Mouse (Mus musculus): ENCODE results near the gene B230118H07Rik. TPM values are rescaled to one million over a fixed set of nuclear protein-coding genes. Genes with fewer than 3 reads are reported as not detected.

B230118H07Rik gene
- polyA plus RNA-seq, 1 experiment from 2014 or later: 67.0 TPM

DNA sequence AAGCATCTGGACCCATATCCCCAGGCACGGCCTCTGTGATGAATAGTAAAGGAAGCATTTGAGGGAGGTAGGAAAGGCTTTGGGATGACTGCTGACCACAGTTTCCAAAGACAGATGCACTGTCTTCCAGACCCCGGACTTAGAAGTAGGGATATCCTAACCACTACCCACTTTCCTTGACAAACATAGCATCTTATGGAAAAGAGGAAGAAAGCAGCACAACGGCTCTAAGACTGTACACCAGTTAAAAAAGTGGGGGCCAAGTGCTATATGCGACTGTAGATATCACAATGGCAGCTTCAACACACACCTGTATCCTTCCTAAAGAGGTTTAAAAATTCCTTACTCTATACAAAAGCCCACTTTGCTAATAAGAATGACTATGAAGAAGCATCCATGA is 31.0 kb downstream of the B230118H07Rik start:
- 86% methylated on average over 4 of the region's 4 CpGs for WGBS
- Histone ChIP-seq H3K4me3 (ENCODE audit: control insufficient read depth in 1 of 2, insufficient read depth in 1 of 2, low read depth in 1 of 2, low read length in 2 of 2) (no peak overlapping the region), H3K9me3 (ENCODE audit: control insufficient read depth, low read length) (no peaks in the 10 kb centered on the region), H3K4me2 (ENCODE audit: low read length) (no peak overlapping the region), H3K27me3 (ENCODE audit: control insufficient read depth, insufficient read depth, low read length) (no peaks in the 10 kb centered on the region), H3K36me3 (ENCODE audit: control insufficient read depth, insufficient read depth, low read length) (no peaks in the 10 kb centered on the region), H3K27ac (replicated peaks in 1 of 2; ENCODE audit: control insufficient read depth in 1 of 2, insufficient read depth in 1 of 2, low read depth in 2 of 2, low read length in 2 of 2) (no peak overlapping the region), H3K4me1 (ENCODE audit: control insufficient read depth in 2 of 2, insufficient read depth in 2 of 2, low read length in 2 of 2) (peaks cover 0 to 4% of the 10 kb centered on the region in 2 experiments; a peak in 1 of 4 replicates), H3K9ac (ENCODE audit: low read length) (no peak overlapping the region)
- no peak for ATAC-seq (ENCODE audit: insufficient number of reproducible peaks, insufficient read depth, low FRiP score, low read depth)

DNA sequence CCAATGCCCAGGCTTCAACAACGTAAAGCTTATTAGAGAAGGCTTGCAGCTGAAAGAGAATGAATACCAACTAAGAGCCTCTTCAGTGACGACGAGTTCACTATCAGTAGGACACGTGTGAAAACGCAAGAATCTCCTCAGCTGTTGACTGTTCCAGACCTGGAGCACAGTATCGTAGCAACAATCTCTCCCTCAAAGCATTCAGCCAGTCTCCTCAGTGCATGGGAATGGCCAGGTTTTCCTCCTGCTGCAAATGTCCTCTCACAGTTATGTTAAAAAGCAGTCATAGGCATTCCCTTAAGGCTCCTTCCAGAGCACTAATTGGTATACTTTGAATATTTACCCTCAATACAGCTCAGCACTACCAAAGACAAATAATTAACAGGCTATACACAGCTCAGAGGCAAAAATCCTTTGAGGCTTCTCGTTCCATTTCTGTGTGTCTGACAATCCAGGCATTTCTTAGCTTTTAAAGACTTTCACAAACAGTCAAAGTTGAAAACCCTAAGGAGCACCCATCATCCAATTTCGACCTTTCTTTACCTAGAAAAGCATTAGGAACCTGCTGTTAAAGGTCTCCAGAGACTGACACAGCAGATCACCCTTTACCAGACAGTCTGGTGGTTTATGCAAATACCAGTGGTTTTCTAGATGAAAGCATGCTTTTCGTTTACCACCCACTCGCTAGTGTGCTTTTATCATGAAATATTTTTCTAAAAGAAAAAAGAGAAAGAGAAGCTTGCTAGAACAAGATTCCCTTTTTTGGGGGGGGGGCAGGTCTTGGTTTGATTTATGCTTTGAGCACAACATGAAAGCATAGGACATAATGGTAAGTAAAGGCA is 33.6 kb downstream of the B230118H07Rik start:
- no peak overlapping the region for H3K4me2 ChIP-seq (ENCODE audit: low read length)
- no peak overlapping the region for H3K27ac ChIP-seq (replicated peaks in 1 of 2; ENCODE audit: control insufficient read depth in 1 of 2, insufficient read depth in 1 of 2, low read depth in 2 of 2, low read length in 2 of 2)
- H3K27me3 ChIP-seq (ENCODE audit: control insufficient read depth, insufficient read depth, low read length): no peaks in the 10 kb centered on the region
- peaks cover 0 to 4% of the 10 kb centered on the region in 2 experiments; a peak in 2 of 4 replicates for H3K4me1 ChIP-seq (ENCODE audit: control insufficient read depth in 2 of 2, insufficient read depth in 2 of 2, low read length in 2 of 2)
- WGBS: 41% methylated on average over 10 of the region's 10 CpGs
- H3K9ac ChIP-seq (ENCODE audit: low read length): no peak overlapping the region
- no peak overlapping the region for H3K4me3 ChIP-seq (ENCODE audit: control insufficient read depth in 1 of 2, insufficient read depth in 1 of 2, low read depth in 1 of 2, low read length in 2 of 2)
- no peaks in the 10 kb centered on the region for H3K9me3 ChIP-seq (ENCODE audit: control insufficient read depth, low read length)
- ATAC-seq (ENCODE audit: insufficient number of reproducible peaks, insufficient read depth, low FRiP score, low read depth): no peak
- no peaks in the 10 kb centered on the region for H3K36me3 ChIP-seq (ENCODE audit: control insufficient read depth, insufficient read depth, low read length)

DNA sequence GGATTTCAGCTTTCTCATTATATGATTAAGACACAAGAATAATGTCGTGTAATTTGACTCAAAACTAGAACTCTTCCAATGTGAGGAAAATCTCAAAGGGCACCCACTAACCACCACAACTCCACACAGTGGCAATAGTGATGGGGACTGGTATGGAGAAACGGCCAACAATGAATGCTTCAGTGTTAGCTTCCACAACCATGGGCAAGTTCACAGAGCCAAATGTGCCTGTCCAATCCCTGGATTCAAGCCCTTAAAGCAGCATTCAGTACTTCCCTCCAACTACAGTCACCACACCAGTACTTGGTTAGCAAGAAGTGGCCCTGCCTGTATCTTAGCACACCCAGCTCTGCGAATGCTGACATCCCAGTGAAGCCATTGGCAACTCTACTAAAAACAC is 38.5 kb downstream of the B230118H07Rik start:
- H3K4me2 ChIP-seq (ENCODE audit: low read length): no peak overlapping the region

DNA sequence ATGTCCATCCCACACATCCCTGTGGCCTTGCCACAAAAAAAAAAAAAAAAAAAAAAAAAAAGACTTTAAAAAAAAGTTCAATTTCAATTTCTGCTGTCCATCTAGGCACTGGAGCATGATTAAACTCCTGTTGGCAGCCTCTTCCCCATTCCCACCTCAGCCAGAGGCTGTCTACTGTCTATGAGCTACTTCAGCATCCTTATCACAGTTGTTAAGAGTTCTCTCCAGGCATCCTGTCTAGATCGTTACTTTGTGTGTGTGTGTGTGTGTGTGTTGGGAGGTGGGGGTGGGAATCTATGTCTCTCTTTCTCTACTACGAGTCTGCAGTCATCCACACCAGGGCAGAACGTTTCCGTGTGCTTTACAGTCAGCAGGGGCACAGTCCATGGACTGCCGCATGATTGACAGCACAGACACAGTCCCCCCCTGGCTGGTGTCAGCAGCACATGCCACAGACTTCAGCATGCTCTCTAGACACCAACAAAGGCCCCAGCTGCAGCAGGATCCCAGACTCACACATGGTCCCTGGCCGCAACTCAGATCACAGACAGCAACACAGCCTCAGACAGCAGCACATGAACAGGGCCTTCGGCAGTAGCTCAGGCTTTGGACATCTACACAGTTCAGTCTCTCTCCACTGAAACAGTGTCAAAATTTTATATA is 41.0 kb downstream of the B230118H07Rik start:
- H3K4me2 ChIP-seq (ENCODE audit: low read length): peak overlapping the region; percentile 19
- H3K9me3 ChIP-seq (ENCODE audit: control insufficient read depth, low read length): no peaks in the 10 kb centered on the region
- 0 out of 4 replicates have a peak overlapping the region, but pooled peaks of 1 of the 2 experiments have one; percentile 27 for H3K27ac ChIP-seq (replicated peaks in 1 of 2; ENCODE audit: control insufficient read depth in 1 of 2, insufficient read depth in 1 of 2, low read depth in 2 of 2, low read length in 2 of 2)
- peak; percentile 64; the same call in 1 of the 2 replicates for ATAC-seq (ENCODE audit: insufficient number of reproducible peaks, insufficient read depth, low FRiP score, low read depth)
- WGBS: 14% methylated on average over 7 of the region's 7 CpGs
- no peaks in the 10 kb centered on the region for H3K36me3 ChIP-seq (ENCODE audit: control insufficient read depth, insufficient read depth, low read length)
- H3K9ac ChIP-seq (ENCODE audit: low read length): no peak overlapping the region
- no peak overlapping the region for H3K4me3 ChIP-seq (ENCODE audit: control insufficient read depth in 1 of 2, insufficient read depth in 1 of 2, low read depth in 1 of 2, low read length in 2 of 2)
- H3K27me3 ChIP-seq (ENCODE audit: control insufficient read depth, insufficient read depth, low read length): no peaks in the 10 kb centered on the region
- peaks cover 0 to 3% of the 10 kb centered on the region in 2 experiments; a peak in 1 of 4 replicates for H3K4me1 ChIP-seq (ENCODE audit: control insufficient read depth in 2 of 2, insufficient read depth in 2 of 2, low read length in 2 of 2)

More for the DNA sequence above, 38.5 kb downstream of the B230118H07Rik start:
- H3K4me1 ChIP-seq (ENCODE audit: control insufficient read depth in 2 of 2, insufficient read depth in 2 of 2, low read length in 2 of 2): peaks cover 0 to 7% of the 10 kb centered on the region in 2 experiments; a peak in 2 of 4 replicates
- H3K4me3 ChIP-seq (ENCODE audit: control insufficient read depth in 1 of 2, insufficient read depth in 1 of 2, low read depth in 1 of 2, low read length in 2 of 2): no peak overlapping the region
- H3K9ac ChIP-seq (ENCODE audit: low read length): no peak overlapping the region
- ATAC-seq (ENCODE audit: insufficient number of reproducible peaks, insufficient read depth, low FRiP score, low read depth): no peak
- no peaks in the 10 kb centered on the region for H3K36me3 ChIP-seq (ENCODE audit: control insufficient read depth, insufficient read depth, low read length)
- no peaks in the 10 kb centered on the region for H3K27me3 ChIP-seq (ENCODE audit: control insufficient read depth, insufficient read depth, low read length)
- no peaks in the 10 kb centered on the region for H3K9me3 ChIP-seq (ENCODE audit: control insufficient read depth, low read length)
- no peak overlapping the region for H3K27ac ChIP-seq (replicated peaks in 1 of 2; ENCODE audit: control insufficient read depth in 1 of 2, insufficient read depth in 1 of 2, low read depth in 2 of 2, low read length in 2 of 2)
- WGBS: 88% methylated on average over 3 of the region's 3 CpGs

DNA sequence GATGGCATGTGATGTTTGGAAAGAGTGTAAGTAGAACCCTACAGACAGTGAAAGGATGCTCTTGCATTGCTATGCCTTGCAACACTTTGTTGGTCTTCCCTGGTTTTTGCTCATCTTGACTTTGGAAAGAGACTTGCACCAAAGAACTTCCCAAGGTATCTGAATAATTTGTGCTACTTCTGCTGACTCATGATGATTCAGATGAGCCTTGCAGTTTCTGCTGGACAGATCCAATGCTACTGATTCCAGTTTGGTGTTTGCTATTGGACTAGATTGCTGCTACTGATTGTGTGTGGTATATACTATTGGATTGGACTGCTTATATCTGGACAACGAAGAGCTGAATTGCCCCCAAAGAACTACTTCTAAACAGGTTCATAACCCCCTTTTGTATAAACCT is 46.2 kb downstream of the B230118H07Rik start:
- Histone ChIP-seq H3K4me3 (ENCODE audit: control insufficient read depth in 1 of 2, insufficient read depth in 1 of 2, low read depth in 1 of 2, low read length in 2 of 2) (no peak overlapping the region), H3K4me1 (ENCODE audit: control insufficient read depth in 2 of 2, insufficient read depth in 2 of 2, low read length in 2 of 2) (peaks cover 0 to 3% of the 10 kb centered on the region in 2 experiments; a peak in 1 of 4 replicates), H3K27me3 (ENCODE audit: control insufficient read depth, insufficient read depth, low read length) (no peaks in the 10 kb centered on the region), H3K36me3 (ENCODE audit: control insufficient read depth, insufficient read depth, low read length) (no peaks in the 10 kb centered on the region), H3K9ac (ENCODE audit: low read length) (no peak overlapping the region), H3K4me2 (ENCODE audit: low read length) (no peak overlapping the region), H3K27ac (replicated peaks in 1 of 2; ENCODE audit: control insufficient read depth in 1 of 2, insufficient read depth in 1 of 2, low read depth in 2 of 2, low read length in 2 of 2) (no peak overlapping the region), H3K9me3 (ENCODE audit: control insufficient read depth, low read length) (0 out of 2 replicates have a peak, but pooled peaks cover 5% of the 10 kb centered on the region)
- 89% methylated on average over 1 of the region's 1 CpGs for WGBS
- ATAC-seq (ENCODE audit: insufficient number of reproducible peaks, insufficient read depth, low FRiP score, low read depth): no peak

DNA sequence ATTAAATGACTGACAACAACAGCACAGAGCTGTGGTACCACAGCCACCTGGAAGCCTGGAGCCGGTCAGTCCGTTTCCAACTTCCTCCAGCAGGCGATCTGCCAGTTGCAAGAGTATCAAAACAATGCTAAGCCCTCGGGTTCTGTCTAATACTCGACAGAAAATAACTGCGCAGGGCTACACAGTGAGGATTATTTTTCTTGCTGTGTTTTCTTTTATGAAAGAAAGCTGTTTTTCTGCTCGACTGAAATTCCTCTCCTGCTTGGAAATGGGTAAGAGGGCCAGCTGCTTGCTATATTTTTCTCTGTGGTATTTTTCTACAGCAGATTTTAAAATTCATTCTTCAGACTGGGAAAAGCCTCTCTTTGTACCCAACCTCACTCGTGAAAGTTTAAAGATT is 48.6 kb downstream of the B230118H07Rik start:
- ATAC-seq (ENCODE audit: insufficient number of reproducible peaks, insufficient read depth, low FRiP score, low read depth): no peak
- H3K27me3 ChIP-seq (ENCODE audit: control insufficient read depth, insufficient read depth, low read length): no peaks in the 10 kb centered on the region
- 0 out of 2 replicates have a peak, but pooled peaks cover 5% of the 10 kb centered on the region for H3K9me3 ChIP-seq (ENCODE audit: control insufficient read depth, low read length)
- H3K4me2 ChIP-seq (ENCODE audit: low read length): no peak overlapping the region
- no peak overlapping the region for H3K4me3 ChIP-seq (ENCODE audit: control insufficient read depth in 1 of 2, insufficient read depth in 1 of 2, low read depth in 1 of 2, low read length in 2 of 2)
- H3K4me1 ChIP-seq (ENCODE audit: control insufficient read depth in 2 of 2, insufficient read depth in 2 of 2, low read length in 2 of 2): peaks cover 0 to 3% of the 10 kb centered on the region in 2 experiments; a peak in 1 of 4 replicates
- no peak overlapping the region for H3K27ac ChIP-seq (replicated peaks in 1 of 2; ENCODE audit: control insufficient read depth in 1 of 2, insufficient read depth in 1 of 2, low read depth in 2 of 2, low read length in 2 of 2)
- H3K9ac ChIP-seq (ENCODE audit: low read length): no peak overlapping the region
- H3K36me3 ChIP-seq (ENCODE audit: control insufficient read depth, insufficient read depth, low read length): no peaks in the 10 kb centered on the region
- WGBS: 47% methylated on average over 8 of the region's 8 CpGs

DNA sequence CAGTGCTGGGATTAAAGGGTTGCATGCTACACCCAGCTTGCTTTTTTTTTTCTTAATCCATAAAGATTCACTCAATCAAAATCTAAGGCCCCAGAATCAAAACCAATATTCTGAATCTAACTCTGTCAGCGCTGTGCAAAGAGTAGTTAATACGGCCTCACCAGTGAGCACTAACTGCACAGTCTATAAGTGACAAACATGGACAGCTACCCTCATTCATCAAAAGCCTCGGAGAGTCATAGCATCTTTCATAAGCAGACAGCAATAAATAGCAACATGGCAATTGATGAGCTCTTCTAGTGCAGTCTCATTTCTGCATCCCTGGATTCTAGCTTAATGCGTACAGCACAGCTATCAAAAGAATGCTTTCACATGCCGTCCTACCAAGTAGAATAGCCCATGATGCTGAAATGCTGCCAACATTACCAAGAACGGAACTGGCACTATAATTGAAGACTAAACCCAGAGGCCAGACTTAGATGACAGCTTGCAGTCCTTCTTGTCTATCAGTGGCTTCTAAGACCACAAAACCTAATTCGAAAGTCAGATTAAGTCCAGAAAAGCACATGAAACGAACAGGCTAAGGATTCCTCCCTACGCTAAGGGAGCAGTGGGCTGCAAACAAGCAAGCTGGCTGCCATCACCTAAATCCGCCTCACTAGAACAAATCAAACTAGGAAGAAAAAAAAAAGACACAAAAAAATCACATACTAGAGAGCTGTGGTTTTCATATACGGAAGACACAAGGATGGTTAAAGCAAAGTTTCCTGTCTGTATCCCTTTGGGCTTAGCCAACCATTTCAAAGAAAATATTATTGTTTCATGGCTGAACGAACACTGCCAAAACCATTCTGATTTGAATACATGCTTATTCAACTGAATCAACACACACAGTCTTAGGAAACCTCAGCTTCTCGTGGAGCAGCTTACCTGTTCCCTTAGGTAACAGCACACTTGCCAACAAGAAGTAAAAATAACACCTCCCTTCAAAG is 50.8 kb downstream of the B230118H07Rik start:
- Histone ChIP-seq H3K27ac (replicated peaks in 1 of 2; ENCODE audit: control insufficient read depth in 1 of 2, insufficient read depth in 1 of 2, low read depth in 2 of 2, low read length in 2 of 2) (no peak overlapping the region), H3K36me3 (ENCODE audit: control insufficient read depth, insufficient read depth, low read length) (no peaks in the 10 kb centered on the region), H3K9me3 (ENCODE audit: control insufficient read depth, low read length) (0 out of 2 replicates have a peak, but pooled peaks cover 5% of the 10 kb centered on the region), H3K27me3 (ENCODE audit: control insufficient read depth, insufficient read depth, low read length) (no peaks in the 10 kb centered on the region), H3K4me2 (ENCODE audit: low read length) (no peak overlapping the region), H3K4me1 (ENCODE audit: control insufficient read depth in 2 of 2, insufficient read depth in 2 of 2, low read length in 2 of 2) (peaks cover 0 to 3% of the 10 kb centered on the region in 2 experiments; a peak in 1 of 4 replicates), H3K4me3 (ENCODE audit: control insufficient read depth in 1 of 2, insufficient read depth in 1 of 2, low read depth in 1 of 2, low read length in 2 of 2) (no peak overlapping the region), H3K9ac (ENCODE audit: low read length) (no peak overlapping the region)
- 75% methylated on average over 13 of the region's 13 CpGs for WGBS
- ATAC-seq (ENCODE audit: insufficient number of reproducible peaks, insufficient read depth, low FRiP score, low read depth): no peak
